ENCODE assay signal across 10 mouse cellular contexts in the genomic region with DNA sequence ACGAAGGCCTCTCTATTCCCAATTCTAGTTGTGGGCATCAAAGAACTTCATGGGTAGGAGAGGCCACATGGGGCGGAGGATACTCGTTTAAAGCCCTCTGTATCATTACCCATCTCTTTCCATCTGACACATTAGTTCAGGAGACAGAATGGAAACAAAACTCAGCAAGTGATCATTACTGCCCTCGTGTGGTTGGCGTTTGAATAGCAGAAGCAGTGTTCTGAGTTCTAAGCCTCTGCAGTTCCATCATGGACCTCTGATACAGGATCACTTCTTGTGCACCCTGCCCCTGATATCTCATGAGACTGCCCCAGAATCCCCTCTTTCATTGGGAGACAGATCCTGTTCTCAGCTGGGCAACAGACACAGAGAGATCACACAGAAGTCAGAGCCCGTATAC. TPM values are rescaled to one million over a fixed set of nuclear protein-coding genes. Genes with fewer than 3 reads are reported as not detected.
DNase-seq lines count a peak whose midpoint lies in the region; ATAC-seq and TF ChIP-seq lines count a peak whose summit lies in the region.
"Had no signal": no experiment of that assay in that cellular context is flagged by ENCODE, and none has a peak within 500 bp of the region (broad histone marks: within the 10 kb centered on the region; RNA-seq: fewer than 3 reads in every experiment).

No protein-coding gene starts in this region.

- H3ac ChIP-seq in C2C12 (ENCODE audit: control insufficient read depth, insufficient read length, low read depth), result no peak overlapping the region

- no peak overlapping the region for H3K4me2 ChIP-seq in lung, postnatal 0 days (replicated peaks; ENCODE audit: low read depth, low read length)
- H3K4me2 ChIP-seq: limb, embryonic 15.5 days had no signal

- no peak overlapping the region for H3K4me3 ChIP-seq in heart, embryonic 10.5 days
- H3K4me3 ChIP-seq in C2C12 (ENCODE audit: insufficient read depth, poor library complexity, severe bottlenecking), result no peak overlapping the region
- no peak overlapping the region for H3K4me3 ChIP-seq in lung, postnatal 0 days (ENCODE audit: low read depth, low read length)
- no peak overlapping the region for H3K4me3 ChIP-seq in small intestine, adult 2 months (ENCODE audit: low read depth, low read length)
- H3K4me3 ChIP-seq: limb, embryonic 15.5 days had no signal

- no peaks in the 10 kb centered on the region for H3K27me3 ChIP-seq in heart, embryonic 10.5 days (ENCODE audit: insufficient read depth, poor library complexity, severe bottlenecking)
- no peaks in the 10 kb centered on the region for H3K27me3 ChIP-seq in C2C12 (ENCODE audit: control insufficient read depth, insufficient read depth, insufficient read length)
- no peaks in the 10 kb centered on the region for H3K27me3 ChIP-seq in lung, postnatal 0 days (replicated peaks; ENCODE audit: insufficient read depth, low read length)
- no peaks in the 10 kb centered on the region for H3K27me3 ChIP-seq in small intestine, adult 2 months (ENCODE audit: control insufficient read depth, insufficient read depth, low read length)
- H3K27me3 ChIP-seq: limb, embryonic 15.5 days had no signal

- TF ChIP-seq CTCF in C2C12 (IDR thresholded peaks at IDR 0.05; ENCODE audit: control insufficient read depth, insufficient read depth, insufficient read length), result peak; percentile 63
- peak; percentile 77 for TF ChIP-seq CTCF in lung, postnatal 0 days (IDR thresholded peaks at IDR 0.05)
- peak; percentile 24; the same call in 1 of the 2 replicates for TF ChIP-seq CTCF in small intestine, adult 2 months (IDR thresholded peaks at IDR 0.05; ENCODE audit: extremely low read depth, insufficient read length, insufficient replicate concordance, low read depth, low read length)

- H3K79me3 ChIP-seq in C2C12 (ENCODE audit: low read depth), result no peaks in the 10 kb centered on the region

- no peaks in the 10 kb centered on the region for H3K36me3 ChIP-seq in heart, embryonic 10.5 days
- no peaks in the 10 kb centered on the region for H3K36me3 ChIP-seq in C2C12 (ENCODE audit: control insufficient read depth, insufficient read depth)
- no peaks in the 10 kb centered on the region for H3K36me3 ChIP-seq in lung, postnatal 0 days (ENCODE audit: insufficient read depth, low read length)
- H3K36me3 ChIP-seq in small intestine, adult 2 months (ENCODE audit: control insufficient read depth, insufficient read depth, low read length), result no peaks in the 10 kb centered on the region
- H3K36me3 ChIP-seq: limb, embryonic 15.5 days had no signal

- no peak for TF ChIP-seq POLR2A in small intestine, adult 2 months (IDR thresholded peaks at IDR 0.05; ENCODE audit: low read depth, low read length)

- H3K9ac ChIP-seq in lung, postnatal 0 days (replicated peaks; ENCODE audit: low read depth), result no peak overlapping the region
- H3K9ac ChIP-seq: limb, embryonic 15.5 days had no signal

- H3K9me3 ChIP-seq in heart, embryonic 10.5 days, result no peaks in the 10 kb centered on the region
- no peaks in the 10 kb centered on the region for H3K9me3 ChIP-seq in lung, postnatal 0 days (ENCODE audit: low read length)
- H3K9me3 ChIP-seq: limb, embryonic 15.5 days had no signal

- WGBS in heart, embryonic 10.5 days, result 28% methylated on average over 6 of the region's 6 CpGs
- WGBS in lung, postnatal 0 days, result 29% methylated on average over 6 of the region's 6 CpGs
- 26% methylated on average over 6 of the region's 6 CpGs for WGBS in small intestine, adult 2 months

- DNase-seq in heart, adult 18-20 months, result peak; percentile 12 to 72
- DNase-seq in heart, embryonic 10.5 days (ENCODE audit: low spot score), result no peak
- DNase-seq in adrenal gland, postnatal 10 days, result peak; percentile 76
- DNase-seq in embryo, embryonic 11 days, result peak; percentile 61
- DNase-seq in kidney, postnatal 36 days, result peak; percentile 31 to 79
- peak; percentile 40 for DNase-seq in lung, postnatal 0 days (ENCODE audit: low spot score)

- ATAC-seq in lung, postnatal 0 days, result no peak

- no peaks in the 10 kb centered on the region for H3K79me2 ChIP-seq in C2C12 (ENCODE audit: control insufficient read depth, insufficient read depth)

- H3K4me1 ChIP-seq in heart, embryonic 10.5 days, result 0 out of 2 replicates have a peak, but pooled peaks cover 5% of the 10 kb centered on the region
- H3K4me1 ChIP-seq in lung, postnatal 0 days (ENCODE audit: insufficient read depth, low read depth, low read length), result no peaks in the 10 kb centered on the region
- peaks cover 2% of the 10 kb centered on the region; the same call in 1 of the 2 replicates for H3K4me1 ChIP-seq in small intestine, adult 2 months (ENCODE audit: control insufficient read depth, insufficient read depth, insufficient read length, low read length)

- TF ChIP-seq EP300 in lung, postnatal 0 days (IDR thresholded peaks at IDR 0.05), result no peak

- no peak overlapping the region for H3K27ac ChIP-seq in heart, embryonic 10.5 days
- no peak overlapping the region for H3K27ac ChIP-seq in lung, postnatal 0 days (ENCODE audit: low read length)
- H3K27ac ChIP-seq in small intestine, adult 2 months (ENCODE audit: insufficient read depth, low read depth, low read length), result no peak overlapping the region
- H3K27ac ChIP-seq: limb, embryonic 15.5 days had no signal

TF ChIP-seq in C2C12, 6 proteins besides CTCF, POLR2A, EP300 and RAD21:
- TF ChIP-seq FOSL1 (IDR thresholded peaks at IDR 0.05; ENCODE audit: insufficient read depth, low read length, poor library complexity, severe bottlenecking) (no peak), MAX (IDR thresholded peaks at IDR 0.05) (no peak), MYOG (IDR thresholded peaks at IDR 0.05; ENCODE audit: control insufficient read depth, extremely low read depth, insufficient read length) (no peak), MYOD1 (IDR thresholded peaks at IDR 0.05; ENCODE audit: control insufficient read depth, insufficient read length, low read depth) (no peak), CEBPB (IDR thresholded peaks at IDR 0.05; ENCODE audit: low read depth) (no peak)

RNA-seq across cellular contexts. Expression of a gene that starts 14.9 kb away (rescaled TPM):
- total RNA-seq in heart, adult 18-20 months (2021), result not detected
- not detected in 2 replicates for polyA plus RNA-seq in heart, embryonic 10.5 days (2016; fragmentation: Nextera tagmentation; extraction: Ambion mirVana)
- polyA plus RNA-seq in C2C12 (2012; fragmentation: generic; extraction: Trizol), result 0.04 TPM
- total RNA-seq in adrenal gland, postnatal 10 days (2021), result not detected
- not detected in 2 replicates for polyA plus RNA-seq in lung, postnatal 0 days (2015; fragmentation: Nextera tagmentation; extraction: Ambion mirVana)
- 0.13 TPM in 1 of 2 replicates, not detected in the other for polyA plus RNA-seq in small intestine, adult 2 months (2012; rRNA removed)
- polyA plus RNA-seq: limb, embryonic 15.5 days had no signal

RNA-seq across cellular contexts. Expression of a gene that starts 21.8 kb away (rescaled TPM):
- not detected for total RNA-seq in heart, adult 18-20 months (2021)
- not detected in 2 replicates for polyA plus RNA-seq in heart, embryonic 10.5 days (2016; fragmentation: Nextera tagmentation; extraction: Ambion mirVana)
- polyA plus RNA-seq in C2C12 (2012; fragmentation: generic; extraction: Trizol), result not detected
- total RNA-seq in adrenal gland, postnatal 10 days (2021), result not detected
- polyA plus RNA-seq in lung, postnatal 0 days (2015; fragmentation: Nextera tagmentation; extraction: Ambion mirVana), result not detected in 2 replicates
- polyA plus RNA-seq in small intestine, adult 2 months (2012; rRNA removed), result not detected in 2 replicates
- total RNA-seq: adrenal gland, postnatal 4 days had no signal
- polyA plus RNA-seq: limb, embryonic 15.5 days had no signal

RNA-seq across cellular contexts. Expression of a gene that starts 34.9 kb away (rescaled TPM):
- total RNA-seq in heart, adult 18-20 months (2021), result not detected
- polyA plus RNA-seq in heart, embryonic 10.5 days (2016; fragmentation: Nextera tagmentation; extraction: Ambion mirVana), result not detected in 2 replicates
- polyA plus RNA-seq in C2C12 (2012; fragmentation: generic; extraction: Trizol), result not detected
- total RNA-seq in adrenal gland, postnatal 10 days (2021), result not detected
- polyA plus RNA-seq in lung, postnatal 0 days (2015; fragmentation: Nextera tagmentation; extraction: Ambion mirVana), result not detected in 2 replicates
- polyA plus RNA-seq in small intestine, adult 2 months (2012; rRNA removed), result not detected in 2 replicates
- total RNA-seq: adrenal gland, postnatal 4 days had no signal
- polyA plus RNA-seq: limb, embryonic 15.5 days had no signal

RNA-seq across cellular contexts. Expression of a gene that starts 52.7 kb away (rescaled TPM):
- total RNA-seq in heart, adult 18-20 months (2021), result not detected
- polyA plus RNA-seq in heart, embryonic 10.5 days (2016; fragmentation: Nextera tagmentation; extraction: Ambion mirVana), result not detected in 2 replicates
- polyA plus RNA-seq in C2C12 (2012; fragmentation: generic; extraction: Trizol), result not detected
- 1 to 10 TPM; 1.2 to 1.7 TPM for total RNA-seq in adrenal gland, postnatal 10 days (2021)
- not detected in 2 replicates for polyA plus RNA-seq in lung, postnatal 0 days (2015; fragmentation: Nextera tagmentation; extraction: Ambion mirVana)
- not detected in 2 replicates for polyA plus RNA-seq in small intestine, adult 2 months (2012; rRNA removed)
- polyA plus RNA-seq: limb, embryonic 15.5 days had no signal

RNA-seq across cellular contexts. Expression of a gene that starts 55.2 kb away (rescaled TPM):
- not detected for total RNA-seq in heart, adult 18-20 months (2021)
- not detected in 2 replicates for polyA plus RNA-seq in heart, embryonic 10.5 days (2016; fragmentation: Nextera tagmentation; extraction: Ambion mirVana)
- polyA plus RNA-seq in C2C12 (2012; fragmentation: generic; extraction: Trizol), result not detected
- under 1 TPM; 0.70 to 0.75 TPM for total RNA-seq in adrenal gland, postnatal 10 days (2021)
- not detected in 2 replicates for polyA plus RNA-seq in lung, postnatal 0 days (2015; fragmentation: Nextera tagmentation; extraction: Ambion mirVana)
- polyA plus RNA-seq in small intestine, adult 2 months (2012; rRNA removed), result not detected in 2 replicates

Comparison
In these comparisons a context has a peak if more than half of its experiments do, and no peak if none do; other contexts are left out.
1. CTCF ChIP-seq: peak in every context shown above with its lines; median percentile 77 in lung, postnatal 0 days; 63 in C2C12; 24 in small intestine, adult 2 months.